ENCODE assay signal across 9 mouse cellular contexts in the genomic region with DNA sequence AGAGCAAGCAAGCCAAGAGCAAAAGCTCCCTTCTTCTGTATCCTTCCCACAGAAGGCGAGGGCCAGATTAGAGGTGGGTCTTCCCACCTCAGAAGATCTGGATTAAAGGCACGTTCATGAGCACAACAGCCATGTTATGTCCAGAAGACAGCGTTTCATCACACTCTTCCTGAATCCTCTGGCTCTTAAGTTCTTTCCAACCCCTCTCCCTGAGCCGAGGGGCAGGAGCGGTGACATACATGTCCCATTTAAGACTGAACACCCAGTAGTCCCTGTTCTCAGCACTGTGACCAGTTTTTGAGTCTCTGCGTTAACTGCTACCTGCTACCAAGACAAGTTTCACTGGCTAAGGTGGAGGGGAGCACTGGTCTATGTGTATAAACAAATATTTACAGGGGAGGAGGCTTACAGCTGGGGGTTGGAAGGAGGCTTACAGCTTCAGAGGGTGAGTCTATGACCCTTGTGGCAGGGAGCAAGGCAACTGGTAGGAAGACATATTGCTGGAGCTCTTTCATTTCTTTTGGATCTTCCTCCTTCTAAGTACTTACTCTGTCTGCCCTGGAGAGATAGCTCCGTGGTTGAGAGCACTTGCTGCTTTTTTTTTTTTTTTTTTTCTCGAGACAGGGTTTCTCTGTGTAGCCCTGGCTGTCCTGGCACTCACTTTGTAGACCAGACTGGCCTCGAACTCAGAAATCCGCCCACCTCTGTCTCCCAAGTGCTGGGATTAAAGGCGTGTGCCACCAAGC. TPM values are rescaled to one million over a fixed set of nuclear protein-coding genes. Genes with fewer than 3 reads are reported as not detected.
DNase-seq lines count a peak whose midpoint lies in the region; ATAC-seq and TF ChIP-seq lines count a peak whose summit lies in the region.
"Had no signal": no experiment of that assay in that cellular context is flagged by ENCODE, and none has a peak within 500 bp of the region (broad histone marks: within the 10 kb centered on the region; RNA-seq: fewer than 3 reads in every experiment).

A gene (minus strand): TSS at position 51 of the 746 bp plus-strand sequence.

- H3K27me3 ChIP-seq in forebrain, postnatal 0 days (ENCODE audit: insufficient read depth, low read length), result no peaks in the 10 kb centered on the region
- H3K27me3 ChIP-seq: neural tube, embryonic 13.5 days had no signal

- H3K4me1 ChIP-seq in forebrain, postnatal 0 days (ENCODE audit: insufficient read depth), result no peaks in the 10 kb centered on the region
- H3K4me1 ChIP-seq: neural tube, embryonic 13.5 days had no signal

- no peak for DNase-seq in left cerebral cortex, adult 2 months (ENCODE audit: extremely low spot score in 1 of 2, low spot score in 2 of 2)
- DNase-seq in left cerebral cortex, adult 9 months (ENCODE audit: low spot score in 2 of 2), result no peak
- no peak for DNase-seq in adrenal gland, postnatal 25 days
- no peak for DNase-seq in gastrocnemius, postnatal 14 days
- no peak for DNase-seq in left cerebral cortex, postnatal 14 days (ENCODE audit: low spot score in 2 of 2)
- no peak for DNase-seq in cerebellum, postnatal 25 days
- DNase-seq in lung, postnatal 4 days, result no peak
- no peak for DNase-seq in forebrain, postnatal 0 days

- no peak within 1 kb of the TSS for H3K4me2 ChIP-seq in forebrain, postnatal 0 days (ENCODE audit: low read depth)
- H3K4me2 ChIP-seq: neural tube, embryonic 13.5 days had no signal

- 79% methylated on average over 11 of the region's 11 CpGs for WGBS in forebrain, postnatal 0 days

- TF ChIP-seq CTCF in left cerebral cortex, adult 2 months (IDR thresholded peaks at IDR 0.05), result no peak
- TF ChIP-seq CTCF in forebrain, postnatal 0 days (IDR thresholded peaks at IDR 0.05; ENCODE audit: low read depth), result no peak

- no peak within 1 kb of the TSS for H3K9ac ChIP-seq in forebrain, postnatal 0 days
- H3K9ac ChIP-seq: neural tube, embryonic 13.5 days had no signal

- no peaks in the 10 kb centered on the region for H3K9me3 ChIP-seq in forebrain, postnatal 0 days (ENCODE audit: low read length)
- H3K9me3 ChIP-seq: neural tube, embryonic 13.5 days had no signal

- H3K4me3 ChIP-seq in left cerebral cortex, adult 2 months, result no peak within 1 kb of the TSS
- H3K4me3 ChIP-seq in forebrain, postnatal 0 days (ENCODE audit: low read depth, low read length), result no peak within 1 kb of the TSS
- H3K4me3 ChIP-seq: neural tube, embryonic 13.5 days had no signal

- intact Hi-C loops in left cerebral cortex, adult 2 months (cut with DNase I), result no loop called here
- intact Hi-C loops in gastrocnemius, postnatal 14 days (cut with DNase I; ENCODE audit: low total_unique reads), result no loop called here
- intact Hi-C loops in left cerebral cortex, postnatal 14 days (cut with DNase I), result no loop called here

- H3K36me3 ChIP-seq in forebrain, postnatal 0 days (ENCODE audit: insufficient read depth), result no peaks in the 10 kb centered on the region
- H3K36me3 ChIP-seq: neural tube, embryonic 13.5 days had no signal

- ATAC-seq in forebrain, postnatal 0 days, result no peak

- no peak within 1 kb of the TSS for H3K27ac ChIP-seq in left cerebral cortex, adult 2 months
- no peak within 1 kb of the TSS for H3K27ac ChIP-seq in forebrain, postnatal 0 days (ENCODE audit: low read depth, low read length)
- H3K27ac ChIP-seq: neural tube, embryonic 13.5 days had no signal

RNA-seq across cellular contexts. Expression of the gene that starts here (rescaled TPM):
- total RNA-seq in left cerebral cortex, adult 2 months (2021), result 10 to 100 TPM; 71.3 to 73.7 TPM
- 57.2 and 75.3 TPM in 2 replicates for total RNA-seq in adrenal gland, postnatal 25 days (2021)
- total RNA-seq in gastrocnemius, postnatal 14 days (2021), result 10 to 100 TPM; 62.2 to 76.9 TPM
- 10 to 100 TPM; 66.2 to 67.3 TPM for total RNA-seq in left cerebral cortex, postnatal 14 days (2021)
- total RNA-seq in forebrain, postnatal 0 days (2014; rRNA removed), result 27.9 and 35.0 TPM in 2 replicates
- 4.0 and 6.1 TPM in 2 replicates for polyA plus RNA-seq in forebrain, postnatal 0 days (2015; fragmentation: Nextera tagmentation; extraction: Ambion mirVana)
